In the genomic region with DNA sequence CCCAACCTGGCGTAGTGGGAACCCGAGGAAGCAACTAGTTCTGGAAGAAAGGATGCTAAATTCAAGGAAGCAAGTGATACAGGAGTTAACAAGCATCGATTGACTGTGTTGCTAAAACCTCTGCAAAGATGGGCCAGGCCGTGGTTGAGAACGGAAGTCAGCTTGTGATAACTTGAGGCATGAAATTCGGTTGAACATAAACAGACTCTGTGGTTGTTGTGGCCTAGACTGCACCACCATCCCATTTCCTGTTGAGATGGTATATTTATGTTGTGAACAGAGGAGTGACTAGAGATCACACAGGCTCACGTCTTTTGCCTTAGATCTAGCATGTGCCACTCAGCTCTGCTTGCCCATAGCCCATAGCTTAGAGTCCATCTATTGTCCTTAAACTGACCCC, we compare ENCODE assay signal across 11 mouse cellular contexts. TPM values are rescaled to one million over a fixed set of nuclear protein-coding genes. Genes with fewer than 3 reads are reported as not detected.
DNase-seq lines count a peak whose midpoint lies in the region; ATAC-seq lines count a peak whose summit lies in the region.
"Had no signal": no experiment of that assay in that cellular context is flagged by ENCODE, and none has a peak within 500 bp of the region (broad histone marks: within the 10 kb centered on the region; RNA-seq: fewer than 3 reads in every experiment).

No protein-coding gene starts in this region.

- WGBS in liver, embryonic 11.5 days, result 51% methylated on average over 7 of the region's 7 CpGs
- WGBS in forebrain, embryonic 16.5 days, result 90% methylated on average over 7 of the region's 7 CpGs

- no peak overlapping the region for H3K9ac ChIP-seq in liver, embryonic 11.5 days (ENCODE audit: low read depth, low read length)
- no peak overlapping the region for H3K9ac ChIP-seq in forebrain, embryonic 16.5 days (replicated peaks; ENCODE audit: low read depth, low read length)

- H3K36me3 ChIP-seq in liver, embryonic 11.5 days (ENCODE audit: control insufficient read depth, insufficient read depth, low read length), result no peaks in the 10 kb centered on the region
- no peaks in the 10 kb centered on the region for H3K36me3 ChIP-seq in forebrain, embryonic 16.5 days (ENCODE audit: control insufficient read depth, insufficient read depth)
- H3K36me3 ChIP-seq: hindbrain, embryonic 10.5 days; limb, embryonic 10.5 days had no signal

- peak; percentile 9 for DNase-seq in liver
- no peak for DNase-seq in liver, embryonic 11.5 days (ENCODE audit: low spot score)
- DNase-seq in induced T-regulatory cell, adult 2 months (ENCODE audit: low read depth), result peak; percentile 85
- peak; percentile 68 to 71 for DNase-seq in thymus, postnatal 36 days
- DNase-seq in testis, postnatal 14 days (ENCODE audit: low spot score), result no peak
- no peak for DNase-seq in retina, postnatal 1 day
- DNase-seq: adrenal gland, postnatal 10 days had no signal

- no peaks in the 10 kb centered on the region for H3K4me1 ChIP-seq in liver, embryonic 11.5 days (replicated peaks; ENCODE audit: control insufficient read depth, insufficient read depth, low read length)
- no peaks in the 10 kb centered on the region for H3K4me1 ChIP-seq in forebrain, embryonic 16.5 days (replicated peaks; ENCODE audit: control insufficient read depth, insufficient read depth, low read length)
- H3K4me1 ChIP-seq: hindbrain, embryonic 10.5 days; limb, embryonic 10.5 days had no signal

- no peaks in the 10 kb centered on the region for H3K9me3 ChIP-seq in liver, embryonic 11.5 days (ENCODE audit: control insufficient read depth, low read length)
- H3K9me3 ChIP-seq in forebrain, embryonic 16.5 days (ENCODE audit: control insufficient read depth, low read length), result no peaks in the 10 kb centered on the region
- H3K9me3 ChIP-seq: hindbrain, embryonic 10.5 days; limb, embryonic 10.5 days had no signal

- no peak for ATAC-seq in liver, embryonic 11.5 days (replicated peaks; ENCODE audit: low FRiP score)
- peak; percentile 80 for ATAC-seq in neutrophil, adult 5-6 weeks (ENCODE audit: extremely low read depth, insufficient number of reproducible peaks, low FRiP score, poor library complexity, severe bottlenecking)
- ATAC-seq in forebrain, embryonic 16.5 days, result no peak

- no peak overlapping the region for H3K4me2 ChIP-seq in liver, embryonic 11.5 days
- H3K4me2 ChIP-seq in forebrain, embryonic 16.5 days (ENCODE audit: low read length), result no peak overlapping the region

- no peak overlapping the region for H3K4me3 ChIP-seq in liver, embryonic 11.5 days (ENCODE audit: low read depth, low read length)
- no peak overlapping the region for H3K4me3 ChIP-seq in forebrain, embryonic 16.5 days (replicated peaks; ENCODE audit: low read length)
- H3K4me3 ChIP-seq: hindbrain, embryonic 10.5 days; limb, embryonic 10.5 days had no signal

- H3K27me3 ChIP-seq in liver, embryonic 11.5 days (replicated peaks; ENCODE audit: control insufficient read depth, insufficient read depth, low read length), result no peaks in the 10 kb centered on the region
- H3K27me3 ChIP-seq in forebrain, embryonic 16.5 days (replicated peaks; ENCODE audit: control insufficient read depth, insufficient read depth, low read length), result no peaks in the 10 kb centered on the region

- H3K27ac ChIP-seq in liver, embryonic 11.5 days (ENCODE audit: low read depth, low read length), result no peak overlapping the region
- H3K27ac ChIP-seq in forebrain, embryonic 16.5 days (ENCODE audit: low read length), result no peak overlapping the region
- H3K27ac ChIP-seq: hindbrain, embryonic 10.5 days; limb, embryonic 10.5 days had no signal

RNA-seq across cellular contexts. Expression of a gene that starts 36.5 kb away (rescaled TPM):
- 0.07 and 0.16 TPM in 2 replicates for polyA plus RNA-seq in liver, embryonic 11.5 days (2014; fragmentation: Nextera tagmentation; extraction: Ambion mirVana)
- total RNA-seq in neutrophil, adult 5-6 weeks (2017), result 5.2 and 6.0 TPM in 2 replicates
- polyA plus RNA-seq in forebrain, embryonic 16.5 days (2015; fragmentation: Nextera tagmentation; extraction: Ambion mirVana), result 0.30 TPM in 2 replicates

Comparison
In these comparisons a context has a peak if more than half of its experiments do, and no peak if none do; other contexts are left out.
1. DNase-seq: peak in liver (single experiment), induced T-regulatory cell, adult 2 months (single experiment) and thymus, postnatal 36 days (2 of 2); none in liver, embryonic 11.5 days (single experiment), testis, postnatal 14 days (single experiment) and retina, postnatal 1 day (single experiment).